Mouse (Mus musculus): ENCODE measurements around the gene Alad.

- no peak for TF ChIP-seq CTCF (IDR thresholded peaks at IDR 0.05; ENCODE audit: low read depth)
- TF ChIP-seq EP300 (IDR thresholded peaks at IDR 0.05; ENCODE audit: low read depth): no peak
Observed at GRCm38 (mm10) chr4:62472071-62472470, 47.6 kb downstream of the Alad start.
